Mouse (Mus musculus) left cerebral cortex, adult 8-10 months (tissue): ENCODE data around the gene Fgfr1op. TPM values are rescaled to one million over a fixed set of nuclear protein-coding genes. Genes with fewer than 3 reads are reported as not detected.

ENCODE experiments used
- DNase-seq, 2 experiments: peaks; one replicate each; pipeline ENCODE4 v3.0.0; 2022; ENCODE audit warnings: low spot score in 2 of 2
- total RNA-seq, 4 experiments: library from RNA; stranded (reverse); gene quantifications; 2 replicates each; pipeline ENCODE4 v1.2.4; 2022

The Fgfr1op gene
- total RNA-seq, 4 experiments from 2014 or later: 15.9 to 21.0 (median 19.5) TPM

DNA sequence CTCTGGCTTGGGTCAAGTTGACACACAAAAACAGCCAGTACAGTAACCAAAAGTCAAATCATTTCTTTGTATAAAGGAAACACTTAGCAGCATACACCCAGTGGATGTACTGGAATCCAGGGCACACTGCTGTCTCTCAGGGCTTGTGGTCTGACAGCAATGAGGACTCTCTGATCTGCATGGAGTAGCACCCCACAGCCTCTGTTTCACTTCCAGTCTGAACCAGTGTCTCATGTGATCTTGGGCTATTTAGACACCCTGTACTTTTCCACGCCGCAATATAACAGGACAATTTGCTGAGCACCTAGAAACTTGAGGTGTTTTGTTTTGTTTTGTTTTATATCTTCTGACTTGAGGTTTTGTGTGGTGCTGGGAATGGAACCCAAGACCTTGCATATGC is 59.9 kb downstream of the Fgfr1op start:
- DNase-seq: no peak

- no peak for DNase-seq
Observed at GRCm38 (mm10) chr17:8225746-8226145, 60.4 kb downstream of the Fgfr1op start.

DNA sequence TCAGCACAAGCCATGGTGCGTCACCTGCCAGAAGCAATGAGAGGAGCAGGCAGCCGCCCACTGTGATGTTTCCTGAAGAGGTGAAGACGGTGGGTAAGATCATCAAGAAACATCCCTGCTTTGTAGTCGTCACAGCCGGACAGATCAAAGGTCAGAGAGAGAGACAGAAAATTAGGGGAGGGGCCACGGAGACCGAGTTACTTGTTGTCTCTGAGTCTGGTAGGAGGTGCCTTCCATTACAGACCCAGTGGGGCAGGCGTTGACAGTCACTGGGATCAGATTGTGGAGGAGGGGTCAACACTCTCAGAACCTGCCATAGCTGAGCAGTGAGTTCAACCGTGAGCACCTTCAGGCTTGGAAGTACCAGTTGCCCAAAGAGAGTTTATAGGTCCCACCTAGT is 63.3 kb downstream of the Fgfr1op start:
- no peak for DNase-seq

DNA sequence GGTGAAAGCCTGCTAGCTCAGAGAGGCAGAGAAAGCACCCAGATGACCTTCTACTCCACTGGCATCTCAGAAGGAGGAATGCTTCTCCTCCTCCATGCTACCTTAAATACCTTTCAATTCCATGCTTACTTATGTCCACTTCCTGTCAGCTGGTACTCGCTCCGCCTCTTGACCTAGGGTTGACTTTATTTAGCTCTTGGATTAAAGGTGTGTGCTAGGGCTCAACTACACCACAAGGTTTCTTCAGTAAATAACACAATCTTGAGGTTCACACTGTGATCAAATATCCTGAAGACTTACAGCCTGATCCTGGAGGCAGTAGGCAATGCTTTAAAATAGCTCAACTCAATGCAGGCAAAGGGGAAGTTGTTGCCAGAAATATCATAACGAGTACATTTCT is 64.3 kb downstream of the Fgfr1op start:
- no peak for DNase-seq

DNA sequence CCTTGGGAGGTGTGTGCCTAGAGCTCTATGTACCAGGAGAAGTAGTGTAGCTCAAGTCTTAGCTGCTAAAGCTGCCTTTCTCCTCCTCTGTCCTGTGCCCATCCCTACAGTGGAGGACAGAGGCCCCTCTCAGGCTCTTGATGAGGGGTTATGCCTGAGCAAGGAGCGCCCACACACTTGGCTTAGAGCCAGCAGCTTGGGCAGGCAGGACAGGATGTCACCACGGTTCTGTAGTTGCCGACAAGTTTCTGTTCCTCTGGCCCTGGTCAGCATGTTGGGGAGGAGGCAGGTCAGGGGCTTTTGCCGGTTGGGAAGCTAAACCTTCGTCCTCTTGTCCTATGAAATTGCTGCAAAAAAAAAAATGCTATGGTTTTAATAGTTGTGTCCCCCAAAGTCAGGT is 66.8 kb downstream of the Fgfr1op start:
- peak in 1 of 2 experiments; percentile 41 for DNase-seq

DNA sequence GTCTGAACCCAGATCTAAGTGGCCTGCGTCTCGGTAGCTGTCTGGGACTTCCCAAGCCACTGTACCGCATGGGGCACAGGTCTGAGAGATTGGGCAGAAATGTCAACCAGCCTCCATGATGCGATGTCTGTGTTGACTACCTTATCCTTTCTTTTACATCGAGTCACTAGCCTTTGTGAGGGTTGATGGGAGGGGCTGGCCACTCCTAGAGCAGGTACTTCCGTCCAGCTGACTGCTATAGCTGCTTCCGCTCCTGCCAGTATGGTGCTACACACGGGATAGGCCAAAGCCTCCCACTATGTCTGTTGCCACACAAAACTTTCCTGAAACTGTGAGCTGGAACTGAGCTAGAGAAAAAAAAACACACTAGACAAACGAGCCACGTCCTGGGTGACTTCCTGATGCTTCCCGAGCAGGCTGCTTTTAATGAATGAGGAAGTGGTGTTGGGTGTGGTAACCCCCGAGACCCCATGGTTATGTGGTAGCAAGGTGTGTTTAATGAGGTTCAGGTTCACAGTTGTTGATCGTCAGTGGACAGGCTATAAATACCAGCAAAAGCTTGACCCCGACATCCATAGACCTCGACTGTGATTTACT is 68.4 kb downstream of the Fgfr1op start:
- no peak for DNase-seq

GRCm38 (mm10) chr17:8234537-8234936 is 69.2 kb downstream of the Fgfr1op start:
- DNase-seq: no peak

DNA sequence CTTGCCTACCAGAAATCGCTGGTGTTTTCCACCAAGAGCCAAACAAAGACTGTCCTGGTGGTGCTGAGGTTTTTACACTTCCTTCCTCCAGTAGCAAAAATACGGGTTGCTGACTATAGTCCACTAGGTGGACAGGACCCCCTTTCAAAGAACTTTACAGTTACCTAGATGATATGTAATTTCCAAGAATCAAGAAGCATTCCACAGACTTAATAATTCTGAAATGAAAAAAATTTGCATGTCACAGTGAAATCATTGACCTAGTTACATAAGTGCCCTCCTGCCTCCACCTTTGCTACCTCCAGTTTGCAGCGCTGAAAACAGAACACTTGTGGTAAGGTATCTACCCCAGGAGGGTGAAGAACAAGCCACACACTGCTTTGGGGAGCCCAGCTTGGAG is 70.4 kb downstream of the Fgfr1op start, which contains the start of gene Ccr6:
Gene Ccr6 (plus strand): TSS at position 301 of the 400 bp plus-strand sequence.
- no peak for DNase-seq

- no peak for DNase-seq
Observed at GRCm38 (mm10) chr17:8238012-8238710, 72.9 kb downstream of the Fgfr1op start.

- no peak for DNase-seq
Observed at GRCm38 (mm10) chr17:8239561-8239960, 74.3 kb downstream of the Fgfr1op start.

DNA sequence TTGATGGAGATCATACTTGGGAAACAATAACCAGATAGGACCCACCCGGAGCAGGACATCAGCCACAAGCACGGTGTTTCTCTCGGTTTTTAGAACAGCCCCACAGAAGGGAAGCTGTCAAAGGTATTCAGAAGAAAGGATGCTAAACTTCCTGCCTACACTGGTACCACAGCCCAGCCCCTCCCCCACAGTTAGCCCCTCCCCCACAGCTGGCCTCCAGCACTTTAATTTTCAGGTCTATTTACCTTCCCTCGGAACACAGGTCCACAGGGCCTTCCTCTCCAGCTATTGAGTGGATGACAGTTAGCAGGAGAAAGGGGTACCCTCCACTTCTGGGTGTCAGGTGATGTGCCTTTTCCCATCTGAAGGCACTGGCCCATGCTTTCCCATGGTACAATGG is 75.2 kb downstream of the Fgfr1op start:
- no peak for DNase-seq

GRCm38 (mm10) chr17:8241645-8242044 is 76.3 kb downstream of the Fgfr1op start:
- no peak for DNase-seq

- DNase-seq: no peak
Observed at GRCm38 (mm10) chr17:8242186-8242585, 76.9 kb downstream of the Fgfr1op start.

GRCm38 (mm10) chr17:8244124-8244523 is 78.8 kb downstream of the Fgfr1op start:
- no peak for DNase-seq

GRCm38 (mm10) chr17:8246102-8246754 is 80.9 kb downstream of the Fgfr1op start:
- no peak for DNase-seq

Other genes starting within 250 kb of the Fgfr1op start
- gene Tagap, start 239.5 kb upstream of the Fgfr1op start, total RNA-seq: 1 to 10 TPM; 5.9 to 6.8 (median 6.6) TPM
- 10 to 100 TPM; 27.8 to 50.4 (median 34.7) TPM for gene Rsph3a, start 219.9 kb upstream of the Fgfr1op start, total RNA-seq
- 1 to 10 TPM in 1 of 4 experiments, under 1 TPM in 1, not detected in 2; 0.28 to 1.0 TPM for gene Gm49673, start 17.7 kb upstream of the Fgfr1op start, total RNA-seq
- gene Rnaset2a, start 17.4 kb upstream of the Fgfr1op start, total RNA-seq: 1 to 10 TPM; 4.0 to 9.4 (median 7.5) TPM
- under 1 TPM; 0.56 to 0.91 (median 0.76) TPM for gene Ccr6, start 70.5 kb downstream of the Fgfr1op start, total RNA-seq
- gene Mpc1, start 117.4 kb downstream of the Fgfr1op start, total RNA-seq: 100 to 1,000 TPM; 161 to 190 (median 175) TPM
- gene Sft2d1, start 145.6 kb downstream of the Fgfr1op start, total RNA-seq: 10 to 100 TPM; 56.4 to 58.4 (median 57.0) TPM
- gene Prr18, start 172.0 kb downstream of the Fgfr1op start, total RNA-seq: 10 to 100 TPM; 26.4 to 28.5 (median 27.1) TPM
- gene T2, start 190.5 kb downstream of the Fgfr1op start, total RNA-seq: 1 to 10 TPM in 2 of 4 experiments, under 1 TPM in 2; 0.44 to 1.3 (median 0.87) TPM